Mouse (Mus musculus) bone marrow macrophage, adult 2 months (primary cell): Measurements from ENCODE around the gene Morn1.
"Not testable (repeated sequence)": the region's sequence is repeated elsewhere in the genome, so short reads cannot be mapped to it uniquely, and the experiment has no call there.

ENCODE experiments used
- CTCF ChIP-seq: IDR thresholded peaks from 2 replicates; pipeline ENCODE4 v1.5.1; 2012; ENCODE audit warnings: low read depth, mild to moderate bottlenecking, low read length, moderate library complexity
- POLR2A ChIP-seq: IDR thresholded peaks from 2 replicates; pipeline ENCODE4 v1.6.1; 2012; ENCODE audit warnings: mild to moderate bottlenecking, low read depth, low read length, borderline replicate concordance

DNA sequence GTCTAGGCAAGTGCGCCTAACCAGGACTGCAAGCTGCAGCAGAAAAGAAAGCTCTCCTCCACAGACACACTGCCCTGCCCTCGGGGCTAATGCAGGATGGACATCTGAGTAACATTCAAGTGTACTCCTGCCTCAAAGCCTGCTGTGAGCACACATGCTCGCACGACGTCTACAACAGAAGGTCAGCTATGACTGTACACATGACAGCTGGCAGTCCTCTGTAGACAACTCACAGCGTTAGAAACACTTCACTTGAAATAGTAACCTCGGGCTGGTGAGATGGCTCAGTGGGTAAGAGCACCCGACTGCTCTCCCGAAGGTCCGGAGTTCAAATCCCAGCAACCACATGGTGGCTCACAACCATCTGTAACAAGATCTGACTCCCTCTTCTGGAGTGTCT, 7.6 kb upstream of the Morn1 start:
- TF ChIP-seq CTCF, POLR2A: not testable (repeated sequence)
